Mouse (Mus musculus): ENCODE results near the gene Nr4a2. TPM values are rescaled to one million over a fixed set of nuclear protein-coding genes. Genes with fewer than 3 reads are reported as not detected.

Gene Nr4a2
- total RNA-seq, 2 experiments from 2014 or later = 29.7 to 41.7 TPM

DNA sequence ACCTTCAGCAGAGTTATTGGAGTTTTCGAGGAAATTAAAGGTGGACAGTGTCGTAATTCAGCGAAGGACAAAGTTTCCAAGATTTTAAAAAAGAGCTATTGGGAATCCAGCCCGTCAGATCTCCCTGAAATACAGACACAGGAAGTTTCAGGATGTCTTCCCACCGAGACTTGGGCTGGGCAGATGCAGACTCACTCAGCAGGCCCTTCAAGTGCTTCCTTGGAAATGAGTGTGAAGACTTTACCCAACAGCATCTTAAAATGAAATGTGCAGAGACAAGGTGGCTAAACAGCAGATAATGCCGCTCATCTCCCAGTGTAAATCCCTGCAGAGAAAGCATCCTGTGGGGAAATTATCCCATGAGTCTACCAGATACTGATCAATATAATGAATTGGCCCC lies 10.9 kb downstream of the Nr4a2 start:
- DNase-seq (ENCODE audit: low spot score in 2 of 2) = no peak

DNA sequence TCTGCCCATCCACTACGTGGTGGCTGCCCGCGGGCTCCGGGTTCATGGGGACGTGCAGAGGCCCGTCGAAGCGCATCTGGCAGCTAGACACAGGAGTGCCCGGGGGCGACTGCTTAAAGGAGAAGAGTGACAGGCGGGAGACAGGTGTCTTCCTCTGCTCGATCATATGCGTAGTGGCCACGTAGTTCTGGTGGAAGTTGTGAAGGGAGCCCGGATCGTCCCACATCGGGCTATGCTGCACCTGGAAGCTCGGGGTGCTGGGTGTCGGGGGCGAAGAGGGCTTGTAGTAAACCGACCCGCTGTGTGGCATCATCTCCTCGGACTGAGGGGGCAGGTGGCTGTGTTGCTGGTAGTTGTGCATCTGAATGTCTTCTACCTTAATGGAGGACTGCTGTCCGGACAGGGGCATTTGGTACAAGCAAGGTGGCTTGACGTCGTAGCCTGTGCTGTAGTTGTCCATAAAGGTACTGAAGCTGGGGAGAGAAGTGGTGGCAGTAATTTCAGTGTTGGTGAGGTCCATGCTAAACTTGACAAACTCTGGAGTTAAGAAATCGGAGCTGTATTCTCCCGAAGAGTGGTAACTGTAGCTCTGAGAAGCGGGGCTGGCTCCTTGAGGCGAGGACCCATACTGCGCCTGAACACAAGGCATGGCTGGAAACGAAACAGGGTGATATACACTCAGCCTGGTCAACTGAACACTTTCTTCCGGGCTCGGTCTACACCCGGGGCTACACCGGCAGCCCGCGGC lies 11.8 kb downstream of the Nr4a2 start:
- DNase-seq (ENCODE audit: low spot score in 2 of 2) = no peak

DNA sequence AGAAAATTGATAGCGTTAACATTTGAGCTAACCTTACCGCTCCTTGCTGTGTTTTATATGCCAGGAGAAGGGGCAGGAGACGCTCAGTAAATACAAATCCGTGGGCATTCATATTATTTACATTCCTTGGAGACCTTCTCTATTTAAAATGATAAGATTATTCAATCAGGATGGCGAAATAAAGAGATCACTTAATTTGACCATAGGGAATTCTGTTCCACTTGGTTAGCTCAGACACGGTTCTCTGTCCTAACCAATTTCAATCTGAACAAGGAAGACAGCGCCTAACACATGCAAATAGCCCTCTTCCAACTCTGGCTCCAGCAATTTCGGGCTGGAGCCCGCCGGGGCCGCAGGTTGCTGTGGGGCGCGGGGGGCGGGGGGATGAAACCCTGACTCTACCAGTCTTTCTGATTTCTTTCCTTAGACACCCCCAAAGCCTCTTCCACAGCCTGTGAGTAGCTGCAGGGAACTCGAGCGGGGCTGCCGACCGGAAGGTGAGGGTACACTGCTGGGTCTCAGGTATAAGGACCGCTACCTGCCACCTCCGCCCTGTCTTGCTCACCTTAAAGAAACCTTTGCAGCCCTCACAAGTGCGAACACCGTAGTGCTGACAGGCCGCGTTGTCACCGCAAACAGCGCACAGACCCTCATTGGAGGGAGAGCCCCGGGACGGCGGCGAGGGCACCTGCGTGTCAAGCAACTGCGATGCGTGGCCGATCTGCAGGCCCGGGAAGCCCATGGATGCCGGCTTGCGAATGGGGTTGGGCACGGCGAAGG lies 12.6 kb downstream of the Nr4a2 start:
- DNase-seq (ENCODE audit: low spot score in 2 of 2) = no peak

DNA sequence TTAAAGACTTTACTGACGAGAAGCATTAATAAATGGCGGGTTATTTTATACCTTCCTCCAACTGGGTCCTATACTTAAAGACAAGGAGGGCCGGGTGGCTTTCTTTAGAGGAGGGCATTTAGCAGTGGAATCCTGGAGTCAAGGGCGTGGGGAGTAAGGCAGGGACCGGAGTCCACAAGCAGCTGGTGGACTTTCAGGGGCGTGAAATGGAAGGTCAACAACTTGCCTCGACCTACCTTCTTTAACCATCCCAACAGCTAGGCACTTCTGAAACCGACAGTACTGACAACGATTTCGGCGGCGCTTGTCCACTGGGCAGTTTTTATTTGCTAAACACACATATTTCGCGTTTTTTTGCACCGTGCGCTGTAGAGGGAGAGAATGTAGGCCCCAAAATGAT lies 13.4 kb downstream of the Nr4a2 start:
- DNase-seq (ENCODE audit: low spot score in 2 of 2) = no peak

DNA sequence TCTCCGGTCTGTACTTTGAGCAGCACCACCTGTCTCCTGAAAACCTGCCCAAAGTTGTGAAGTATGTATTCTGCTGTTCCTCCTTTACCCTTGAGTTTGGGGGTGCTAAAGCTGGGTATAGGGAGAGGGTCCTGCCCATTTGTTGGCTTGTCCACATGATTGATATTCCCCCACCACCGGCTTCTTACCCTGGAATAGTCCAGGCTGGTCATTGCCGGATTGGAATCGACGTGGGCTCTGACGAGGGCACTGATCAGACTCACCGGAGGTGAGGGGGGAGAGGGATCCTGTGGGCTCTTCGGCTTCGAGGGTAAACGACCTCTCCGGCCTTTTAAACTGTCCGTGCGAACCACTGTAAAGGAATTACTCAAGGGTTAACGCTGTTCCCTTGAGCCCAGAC lies 13.9 kb downstream of the Nr4a2 start:
- DNase-seq (ENCODE audit: low spot score in 2 of 2) = no peak

DNA sequence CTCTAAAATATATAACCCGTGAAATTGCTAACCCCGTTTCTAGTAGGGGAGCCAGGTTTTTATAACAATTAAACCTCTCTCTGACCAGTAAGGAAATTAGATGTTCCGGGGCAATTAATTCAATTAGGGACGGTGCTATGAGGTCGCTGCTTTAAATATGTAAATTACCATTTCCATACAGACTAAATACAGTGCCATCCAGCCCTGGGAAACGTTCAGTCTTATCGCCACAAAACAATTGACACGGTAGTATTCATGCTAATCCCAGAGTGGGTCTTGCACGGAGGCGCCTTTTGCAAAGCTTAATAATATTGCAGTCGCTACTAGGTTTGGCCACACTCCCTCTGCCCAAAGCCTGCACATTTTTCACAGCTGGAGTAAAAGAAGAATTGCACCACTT lies 14.5 kb downstream of the Nr4a2 start:
- no peak for DNase-seq (ENCODE audit: low spot score in 2 of 2)

DNA sequence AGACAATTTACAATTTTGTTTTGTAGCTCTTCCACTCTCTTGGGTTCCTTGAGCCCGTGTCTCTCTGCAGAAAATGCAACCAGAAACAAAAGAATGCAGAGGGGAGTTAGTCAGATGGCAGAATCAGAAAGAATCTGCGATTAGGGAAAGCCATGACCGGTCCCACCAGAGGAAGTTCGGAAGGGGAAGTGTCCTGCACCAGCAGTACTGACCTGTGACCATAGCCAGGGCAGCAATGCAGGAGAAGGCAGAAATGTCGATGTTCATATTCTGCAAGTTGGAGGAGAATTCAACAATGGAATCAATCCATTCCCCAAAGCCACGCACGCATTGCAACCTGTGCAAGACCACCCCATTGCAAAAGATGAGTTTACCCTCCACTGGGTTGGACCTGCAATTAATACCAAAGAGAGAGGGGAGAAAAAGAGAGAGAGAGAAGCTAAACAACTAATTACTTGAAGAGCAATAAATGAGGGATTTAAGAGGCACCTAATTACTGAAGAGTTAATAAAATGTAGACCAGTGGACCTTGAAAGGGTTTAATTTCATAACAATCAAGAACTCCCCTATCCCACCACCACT lies 15.4 kb downstream of the Nr4a2 start:
- no peak for DNase-seq (ENCODE audit: low spot score in 2 of 2)

DNA sequence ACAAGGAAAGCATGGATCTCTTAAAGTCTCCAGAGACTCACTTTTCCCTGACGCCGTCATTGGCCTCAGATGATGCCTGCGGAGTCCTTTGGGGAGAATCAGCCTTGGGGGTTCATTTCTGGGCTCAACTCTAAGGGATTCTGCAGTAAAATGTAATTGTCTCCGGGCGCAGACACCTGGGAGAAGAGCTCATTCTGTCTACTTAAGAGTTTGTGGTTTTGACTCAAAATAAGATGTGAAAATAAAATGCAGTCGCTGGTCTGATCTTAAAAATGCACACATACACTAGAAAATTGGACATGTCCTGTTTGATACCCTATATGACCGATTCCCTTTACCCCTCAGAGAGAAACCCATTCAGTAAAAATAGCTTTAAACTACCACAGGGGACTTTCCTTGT lies 18.4 kb downstream of the Nr4a2 start:
- DNase-seq (ENCODE audit: low spot score in 2 of 2) = no peak

DNA sequence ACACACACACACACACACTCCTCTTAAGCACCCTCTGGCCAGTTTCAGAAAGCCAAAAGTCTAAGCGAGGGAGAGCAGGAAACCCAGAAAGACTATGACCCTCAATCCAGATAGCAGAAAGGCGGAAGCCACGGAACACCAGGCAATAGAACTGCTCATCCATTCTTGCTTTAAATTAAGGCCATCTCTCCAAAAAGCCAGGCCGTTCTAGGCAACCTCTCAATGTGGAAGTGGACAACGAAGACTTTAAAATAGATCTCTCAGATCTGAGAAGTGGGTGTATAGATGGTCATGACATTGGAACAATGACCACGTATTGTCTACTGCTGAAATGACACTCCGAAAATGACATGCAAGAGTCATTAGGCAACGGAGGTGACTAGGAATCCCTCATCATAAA lies 19.1 kb downstream of the Nr4a2 start:
- DNase-seq (ENCODE audit: low spot score in 2 of 2) = no peak

DNA sequence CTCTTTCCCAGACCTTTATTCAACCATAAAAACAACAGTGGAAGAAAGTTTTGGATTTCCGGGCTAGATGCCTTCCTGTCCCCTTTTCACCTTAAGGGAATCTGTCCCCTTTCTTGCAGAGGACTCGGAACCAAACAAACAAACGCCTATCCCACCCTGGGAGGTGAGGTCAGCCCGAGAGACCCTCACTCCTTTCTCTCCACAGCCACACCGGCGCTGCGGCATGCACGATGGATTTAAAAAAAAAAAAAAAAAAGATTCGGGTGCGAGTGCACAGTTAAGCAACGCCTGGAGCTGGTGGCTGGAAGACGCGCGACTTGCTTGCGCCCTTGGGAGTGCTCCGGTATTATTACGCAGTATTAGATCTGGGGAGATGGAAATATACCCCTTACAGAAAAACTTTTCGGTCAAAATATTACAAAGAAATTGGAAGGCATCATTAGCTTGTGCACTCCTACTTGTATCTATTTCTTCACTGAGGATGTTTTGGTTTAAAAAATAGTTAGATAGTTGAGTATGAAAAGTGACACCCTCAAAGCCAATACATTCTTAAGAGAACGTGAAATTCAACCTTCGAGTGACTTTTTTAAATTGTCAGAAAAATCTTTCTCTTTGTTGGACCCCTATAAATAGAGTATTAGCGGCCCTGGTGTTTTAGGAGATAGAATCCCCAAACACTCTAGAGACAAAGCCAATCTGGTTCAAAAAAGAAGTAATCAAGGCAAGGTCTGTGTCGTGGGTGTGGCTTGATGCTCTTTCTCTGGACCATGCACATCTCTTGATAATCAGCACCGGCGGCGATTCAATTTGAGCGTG lies 19.8 kb downstream of the Nr4a2 start:
- DNase-seq (ENCODE audit: low spot score in 2 of 2) = no peak

DNA sequence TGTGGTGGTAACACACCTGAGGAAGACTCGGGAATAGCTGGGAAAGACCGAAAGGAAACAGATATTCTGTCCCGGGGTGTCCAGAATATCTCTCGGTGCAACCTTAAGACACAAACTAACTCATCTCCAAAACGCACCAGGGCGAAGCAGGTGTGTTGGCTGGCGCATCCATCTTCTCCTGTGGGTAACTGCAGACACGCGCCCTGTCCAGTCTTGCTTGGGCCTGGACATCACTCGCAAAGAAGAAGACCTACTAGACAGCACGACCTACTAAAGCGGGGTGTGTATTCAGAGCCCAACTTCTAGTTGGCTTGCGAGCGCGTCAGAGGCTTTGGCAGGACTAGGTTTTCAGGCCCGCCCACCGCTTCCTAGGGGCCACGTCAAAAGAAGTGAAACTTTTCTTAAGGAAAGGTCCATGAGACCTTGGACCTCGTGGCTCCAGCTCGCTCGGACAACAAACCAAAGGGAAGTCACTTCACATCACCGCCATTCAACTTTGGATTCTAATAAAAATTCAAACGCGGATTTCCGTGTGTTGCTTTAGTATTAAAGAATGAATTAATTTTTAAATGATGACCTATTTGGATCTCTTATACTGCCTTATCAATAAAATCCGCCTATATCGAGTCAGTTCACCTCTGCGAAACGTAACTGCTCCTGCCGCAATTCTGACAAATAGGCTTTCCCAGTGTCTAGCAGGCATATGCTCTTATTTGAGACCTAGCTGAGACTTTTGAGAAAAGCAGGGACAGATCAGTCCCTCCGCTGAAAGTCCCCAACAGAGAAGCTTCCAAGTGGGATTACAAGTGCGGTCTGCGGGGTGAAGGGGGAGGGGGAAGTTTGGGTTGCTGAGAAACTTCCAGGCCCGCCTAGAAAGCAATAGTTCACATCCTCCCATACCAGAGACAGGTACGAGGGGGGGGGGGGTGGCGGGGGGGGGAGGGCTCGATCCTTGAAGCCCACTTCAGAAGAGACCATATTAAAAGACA lies 20.7 kb downstream of the Nr4a2 start:
- DNase-seq (ENCODE audit: low spot score in 2 of 2) = no peak

DNA sequence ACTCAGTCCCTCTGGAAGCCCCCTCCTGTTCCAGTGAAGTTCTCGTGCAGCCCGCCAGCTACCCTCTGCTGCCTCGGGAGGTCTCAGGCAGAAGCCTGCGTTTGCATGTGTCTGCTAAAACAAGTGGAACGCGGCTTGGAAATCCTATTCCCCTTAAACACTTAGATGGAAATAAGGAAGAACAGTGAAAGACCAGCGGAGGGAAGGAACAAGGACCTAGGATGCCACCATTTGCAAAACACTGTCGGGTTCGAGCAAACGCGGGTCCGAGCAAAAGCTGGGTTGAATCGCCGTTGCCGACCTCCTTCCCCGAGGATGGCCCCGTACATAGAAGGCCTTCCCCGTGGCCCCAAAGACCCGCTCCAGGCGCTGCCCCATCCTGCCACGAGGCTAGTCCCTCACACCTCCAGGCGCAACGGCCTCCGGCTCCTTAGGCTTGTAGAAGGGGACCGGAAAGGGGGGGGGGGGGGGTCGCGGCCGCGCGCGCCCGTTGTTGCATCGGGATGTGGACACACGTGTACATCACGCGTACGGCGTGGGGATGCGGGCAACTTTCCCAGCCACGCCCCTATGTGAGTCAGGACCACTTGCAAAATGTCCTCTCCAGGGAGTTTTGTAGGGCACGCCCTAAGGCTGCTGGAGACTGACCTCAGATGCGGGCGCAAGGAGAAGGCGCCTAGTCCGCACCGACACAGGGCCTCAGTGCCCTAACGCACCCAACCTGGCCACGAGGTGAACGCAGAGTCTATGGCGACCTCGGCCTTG lies 21.5 kb downstream of the Nr4a2 start:
- no peak for DNase-seq (ENCODE audit: low spot score in 2 of 2)

DNA sequence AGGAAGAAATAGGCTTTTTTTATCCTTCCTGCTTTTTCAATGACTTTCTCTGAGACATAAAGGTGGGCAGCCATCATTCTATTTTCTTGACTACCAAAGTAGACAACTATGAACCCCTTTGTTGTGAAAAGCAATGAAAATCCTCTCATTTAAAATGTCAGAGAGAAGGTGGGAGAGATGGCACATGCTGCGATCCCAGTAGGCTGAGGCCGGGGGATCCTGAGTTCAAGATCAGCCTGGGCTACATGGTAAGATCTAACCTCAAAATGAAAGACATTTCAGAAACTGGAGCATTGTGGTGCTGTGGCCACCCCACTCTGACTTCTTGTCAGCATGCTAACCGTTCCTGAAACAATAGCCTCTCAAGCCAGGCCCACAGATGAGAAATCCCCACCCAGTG lies 23.6 kb downstream of the Nr4a2 start:
- DNase-seq (ENCODE audit: low spot score in 2 of 2) = no peak

DNA sequence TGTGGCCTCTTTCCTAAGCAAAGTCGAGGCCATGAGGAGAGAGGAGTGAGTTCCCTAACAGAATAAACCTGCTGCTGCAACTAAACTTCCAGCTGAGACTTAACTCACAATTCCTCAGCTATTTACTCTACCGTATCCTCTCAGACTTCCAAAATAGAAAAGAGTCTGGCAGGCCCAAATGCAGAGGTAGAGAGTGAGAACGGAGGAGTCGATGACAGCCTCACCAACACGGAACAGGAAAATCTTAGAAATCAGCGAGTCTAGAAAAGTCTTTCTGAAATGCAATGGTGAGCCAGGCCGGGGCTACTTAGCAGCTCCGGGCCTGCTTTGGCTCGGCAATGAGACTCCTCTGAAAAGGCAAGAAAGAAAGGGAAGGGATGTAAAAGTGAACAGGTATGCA lies 51.4 kb downstream of the Nr4a2 start:
- DNase-seq (ENCODE audit: low spot score in 2 of 2) = no peak

DNA sequence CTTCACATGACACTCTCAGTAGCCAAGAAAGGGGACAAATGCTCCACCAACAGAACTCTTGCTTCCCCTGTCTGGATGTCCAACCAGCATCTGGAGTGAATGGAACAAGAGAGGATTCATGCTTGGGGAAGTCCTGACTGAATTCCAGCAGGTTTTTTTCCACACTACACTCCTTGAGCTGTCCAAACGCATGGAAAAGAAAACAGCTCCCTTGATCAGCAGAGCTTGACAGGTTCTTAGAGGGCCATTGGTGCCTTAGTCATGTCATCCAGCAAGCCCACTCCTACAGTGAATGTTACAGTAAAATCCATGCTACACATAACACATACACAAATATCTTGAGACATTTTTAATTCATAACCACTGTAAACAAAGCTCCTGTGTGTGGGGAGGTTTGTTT lies 60.3 kb downstream of the Nr4a2 start:
- no peak for DNase-seq (ENCODE audit: low spot score in 2 of 2)
